Mouse (Mus musculus) T-cell, adult 66 days (primary cell): ENCODE data around the gene Pla2g1b. TPM values are rescaled to one million over a fixed set of nuclear protein-coding genes. Genes with fewer than 3 reads are reported as not detected.

Source experiments
- total RNA-seq, 2 experiments: library from RNA; stranded (reverse); gene quantifications; 3 replicates in 1 of 2; 4 replicates in 1 of 2; pipeline ENCODE4 v1.2.4; 2023

Pla2g1b gene
- total RNA-seq, result not detected

DNA sequence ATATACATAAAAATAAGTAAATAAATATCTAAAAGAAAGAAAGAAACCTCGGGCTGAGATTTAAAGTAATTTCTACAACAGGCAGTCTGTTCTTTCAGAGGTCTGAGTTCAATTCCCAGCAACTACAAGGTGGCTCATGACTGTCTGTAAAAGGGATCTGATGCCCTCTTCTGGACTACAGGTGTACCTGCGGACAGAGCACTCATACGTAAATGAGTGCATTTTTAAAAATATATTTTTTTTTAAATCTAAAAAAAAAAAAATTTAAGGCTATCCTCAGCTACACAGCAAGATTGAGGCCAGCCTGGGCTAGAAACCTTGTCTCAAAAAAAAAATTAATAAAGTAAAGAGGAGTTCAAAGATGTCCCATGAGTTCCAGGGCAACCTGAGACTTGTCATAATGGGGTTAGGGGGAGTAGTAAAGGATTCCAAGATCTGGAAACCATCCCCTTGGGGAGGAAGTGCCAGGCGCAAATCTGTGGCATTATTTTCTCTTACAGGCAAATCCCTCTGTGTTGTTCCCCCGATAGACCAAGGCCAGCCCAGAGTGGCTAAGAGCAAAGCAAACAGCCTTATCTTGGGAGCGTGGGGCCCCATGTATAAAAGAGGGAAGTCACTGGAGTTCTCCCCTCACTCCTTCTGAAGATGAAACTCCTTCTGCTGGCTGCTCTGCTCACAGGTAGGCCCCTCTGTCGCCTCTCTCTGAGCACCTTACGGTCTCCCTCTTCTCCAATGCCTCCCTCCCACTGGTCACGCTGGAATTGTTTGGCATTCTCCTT, at the start of gene Pla2g1b:
Pla2g1b (plus strand) TSS at position 621 of the 779 bp plus-strand sequence.

DNA sequence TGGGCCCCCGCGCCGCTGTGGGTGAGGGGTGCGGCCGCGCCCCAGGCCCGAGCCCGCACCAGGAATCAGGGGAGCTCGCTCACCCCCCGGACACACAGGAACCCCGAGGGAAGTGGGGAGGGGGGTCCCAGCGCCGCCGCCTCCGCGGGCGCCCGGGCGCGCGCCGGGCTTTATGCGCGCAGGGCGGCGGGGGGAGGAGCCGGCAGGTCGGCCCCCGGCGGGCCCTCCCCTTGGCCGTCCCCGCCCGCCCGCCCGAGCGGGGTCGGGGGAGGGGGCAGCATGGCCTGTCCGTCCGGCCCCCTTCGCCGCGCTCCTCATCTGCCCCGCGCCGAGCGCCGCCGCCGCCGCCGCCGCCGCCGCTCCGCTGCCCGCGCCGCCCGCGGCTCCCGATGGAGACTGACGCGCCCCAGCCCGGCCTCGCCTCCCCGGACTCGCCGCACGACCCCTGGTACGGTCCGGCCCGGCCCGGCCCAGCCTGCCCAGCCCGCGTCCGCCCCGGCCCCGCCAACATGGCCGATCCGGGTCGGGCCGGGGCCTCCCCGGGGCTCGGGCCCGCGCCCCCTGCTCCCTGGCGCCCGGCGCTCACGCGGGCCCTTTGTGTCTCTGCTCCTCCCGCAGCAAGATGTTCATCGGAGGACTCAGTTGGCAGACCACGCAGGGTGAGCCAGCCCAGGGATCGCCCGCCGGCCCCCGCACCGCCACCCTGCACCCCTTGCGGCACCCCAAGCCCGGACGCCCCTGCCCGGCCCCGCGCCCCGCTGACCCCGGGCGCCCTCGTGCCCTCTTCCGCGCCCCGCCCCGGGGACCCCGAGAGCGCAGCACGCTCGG, 36.5 kb upstream of the Pla2g1b start, which contains the start of gene Msi1:
Msi1 (plus strand) TSS at position 241 of the 828 bp plus-strand sequence.

DNA sequence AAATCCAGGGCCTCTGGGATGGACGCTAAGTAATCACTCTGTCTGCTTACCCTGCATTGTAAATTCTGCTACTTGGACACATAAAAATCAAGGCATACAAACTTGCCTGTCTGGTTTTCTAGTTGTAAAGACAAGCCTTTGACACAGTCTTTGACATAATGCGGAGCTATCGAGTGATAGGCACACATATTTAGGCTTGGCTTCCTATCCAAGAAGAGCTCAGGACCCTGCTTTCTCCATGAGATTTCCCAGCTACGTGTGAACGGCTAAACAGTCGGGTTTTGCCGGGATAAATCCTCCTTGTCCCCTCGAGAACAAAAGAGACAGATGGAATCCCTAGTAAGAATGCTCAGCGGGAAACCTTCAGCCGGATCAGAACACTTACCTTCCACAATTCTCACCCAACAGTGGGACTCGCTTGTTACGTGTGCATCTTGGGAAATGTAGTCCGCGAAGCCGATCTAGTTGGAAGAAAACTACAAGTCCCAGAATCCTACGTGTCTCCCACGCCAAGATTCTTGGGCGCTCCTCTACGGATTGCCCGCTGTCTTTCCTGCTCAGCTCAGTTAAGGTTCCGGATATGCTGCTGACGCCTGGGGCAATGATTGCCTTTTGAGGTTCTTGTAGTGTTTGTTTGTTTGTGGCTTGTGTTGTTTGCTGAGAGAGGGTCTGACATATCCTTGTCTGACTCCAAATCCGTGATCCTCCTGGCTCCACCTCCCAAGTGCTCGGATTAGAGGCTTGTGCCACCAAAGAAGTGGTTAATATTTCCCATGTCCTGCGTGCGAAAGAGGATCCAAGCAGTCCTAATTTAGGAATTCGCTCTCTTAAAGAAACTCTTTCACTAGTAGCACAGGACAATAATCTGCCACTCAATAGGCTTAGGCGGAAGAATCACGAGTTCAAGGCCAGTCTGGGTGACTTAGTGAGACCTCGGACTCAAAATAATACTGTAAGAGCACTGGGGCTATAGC, 18.2 kb downstream of the Pla2g1b start, which contains the start of gene Sirt4:
Sirt4 (minus strand) TSS at position 779 of the 974 bp plus-strand sequence.

DNA sequence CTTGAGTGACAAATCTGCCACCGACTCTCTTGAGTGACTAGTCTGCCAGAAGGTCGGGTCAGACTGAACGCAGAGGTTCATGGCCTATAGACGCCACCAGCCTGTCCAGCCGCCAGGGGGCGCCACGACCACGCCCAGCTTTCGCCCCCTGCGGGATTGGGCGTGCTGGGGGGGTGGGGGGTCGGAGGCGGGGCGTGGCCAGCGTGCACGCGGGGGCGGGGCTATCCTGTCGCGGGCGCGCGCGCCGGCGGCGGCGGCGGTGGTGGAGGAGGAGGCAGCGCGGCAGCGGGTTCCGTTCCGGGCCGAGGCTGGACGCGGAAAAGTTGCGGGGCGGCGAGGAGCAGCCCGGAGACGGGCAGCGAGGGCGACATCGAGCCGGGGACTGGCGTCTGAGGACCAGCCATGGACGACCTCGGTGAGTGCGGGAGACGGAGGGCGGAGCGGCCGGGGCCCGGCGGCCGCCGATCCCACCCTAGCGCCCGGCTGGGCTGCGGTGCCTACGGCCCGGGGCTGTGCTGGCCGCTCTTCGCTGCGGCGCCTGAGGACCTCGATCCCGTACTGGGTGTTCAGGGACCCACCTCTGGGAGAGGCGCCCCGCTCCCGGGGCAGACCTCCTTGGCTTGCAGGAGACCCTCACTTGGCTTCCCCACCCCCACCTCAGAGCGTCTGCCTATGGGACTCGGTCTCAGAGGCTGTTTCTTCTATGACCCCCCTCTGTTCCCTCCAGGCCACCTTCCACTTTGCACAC, 40.6 kb downstream of the Pla2g1b start, which contains the start of gene Pxn:
Pxn (plus strand) TSS at position 223 of the 748 bp plus-strand sequence.

Other genes starting within 250 kb of the Pla2g1b start
- 10 to 100 TPM; 75.4 to 98.4 TPM for gene Pop5, start 230.4 kb upstream of the Pla2g1b start, total RNA-seq
- 100 to 1,000 TPM; 151 to 153 TPM for gene Rnf10, start 193.4 kb upstream of the Pla2g1b start, total RNA-seq
- 10 to 100 TPM; 23.3 to 27.3 TPM for gene Coq5, start 186.6 kb upstream of the Pla2g1b start, total RNA-seq
- 100 to 1,000 TPM; 250 to 284 TPM for gene Dynll1, start 165.3 kb upstream of the Pla2g1b start, total RNA-seq
- gene Srsf9, start 139.1 kb upstream of the Pla2g1b start, total RNA-seq, result 10 to 100 TPM; 39.9 to 45.1 TPM
- 1 to 10 TPM; 4.7 to 8.2 TPM for gene Gatc, start 125.1 kb upstream of the Pla2g1b start, total RNA-seq
- 10 to 100 TPM; 18.7 to 20.7 TPM for gene Triap1, start 125.0 kb upstream of the Pla2g1b start, total RNA-seq
- gene Cox6a1, start 117.3 kb upstream of the Pla2g1b start, total RNA-seq, result 100 to 1,000 TPM; 225 to 226 TPM
- not detected for gene Msi1, start 36.7 kb upstream of the Pla2g1b start, total RNA-seq
- gene Sirt4, start 18.5 kb downstream of the Pla2g1b start, total RNA-seq, result 10 to 100 TPM; 10.4 to 11.3 TPM
- gene Pxn, start 40.4 kb downstream of the Pla2g1b start, total RNA-seq, result 10 to 100 TPM; 61.8 to 63.1 TPM
- gene Rplp0, start 93.2 kb downstream of the Pla2g1b start, total RNA-seq, result 1,000 to 10,000 TPM; 2,572 to 2,778 TPM
- gene Gcn1l1, start 99.0 kb downstream of the Pla2g1b start, total RNA-seq, result 100 to 1,000 TPM; 100 to 112 TPM
- gene Rab35, start 165.6 kb downstream of the Pla2g1b start, total RNA-seq, result 10 to 100 TPM; 65.6 to 71.1 TPM